Mouse (Mus musculus): ENCODE results near the gene Cabin1.

- TF ChIP-seq EP300 (IDR thresholded peaks at IDR 0.05; ENCODE audit: low read depth) (no peak), CTCF (IDR thresholded peaks at IDR 0.05; ENCODE audit: low read depth) (no peak)
These were observed 114.6 kb downstream of the Cabin1 start for GRCm38 (mm10) chr10:75649406-75649995.
